ENCODE assay signal across 16 mouse cellular contexts in genomic region chr3:86714446-86714845, GRCm38 (mm10).
"Had no signal": no experiment of that assay in that cellular context is flagged by ENCODE, and none has a peak within 500 bp of the region (broad histone marks: within the 10 kb centered on the region; RNA-seq: fewer than 3 reads in every experiment).

No protein-coding gene starts in this region.

- ATAC-seq: lung, postnatal 0 days; midbrain, embryonic 15.5 days had no signal

- H3K36me3 ChIP-seq: kidney, embryonic 15.5 days; liver, embryonic 15.5 days; midbrain, embryonic 10.5 days; midbrain, embryonic 15.5 days; neural tube, embryonic 13.5 days had no signal

- H3K9me3 ChIP-seq: kidney, embryonic 15.5 days; liver, embryonic 15.5 days; midbrain, embryonic 10.5 days; midbrain, embryonic 15.5 days; neural tube, embryonic 13.5 days had no signal

- H3K27me3 ChIP-seq: kidney, embryonic 15.5 days; liver, embryonic 15.5 days; midbrain, embryonic 15.5 days; neural tube, embryonic 13.5 days had no signal

- H3K9ac ChIP-seq: kidney, embryonic 15.5 days; liver, embryonic 15.5 days; midbrain, embryonic 15.5 days; neural tube, embryonic 13.5 days had no signal

- DNase-seq: kidney, adult 18-20 months; kidney, postnatal 25 days; layer of hippocampus, postnatal 36 days; lung, adult 2 months; lung, postnatal 36 days; right cerebral cortex, adult 18-20 months; right cerebral cortex, postnatal 25 days; thymus, adult 18-20 months; thymus, postnatal 14 days had no signal

- H3K4me3 ChIP-seq: kidney, embryonic 15.5 days; liver, embryonic 15.5 days; midbrain, embryonic 10.5 days; midbrain, embryonic 15.5 days; neural tube, embryonic 13.5 days had no signal

- H3K27ac ChIP-seq: kidney, embryonic 15.5 days; liver, embryonic 15.5 days; midbrain, embryonic 10.5 days; midbrain, embryonic 15.5 days; neural tube, embryonic 13.5 days had no signal

- H3K4me1 ChIP-seq: kidney, embryonic 15.5 days; liver, embryonic 15.5 days; midbrain, embryonic 15.5 days had no signal

- H3K4me2 ChIP-seq: kidney, embryonic 15.5 days; liver, embryonic 11.5 days; liver, embryonic 15.5 days; midbrain, embryonic 15.5 days; neural tube, embryonic 13.5 days had no signal
